Mouse (Mus musculus) megakaryocyte, adult 5-6 weeks (primary cell): ENCODE results near the gene Lpar1. TPM values are rescaled to one million over a fixed set of nuclear protein-coding genes. Genes with fewer than 3 reads are reported as not detected.
A peak's percentile ranks its signal among the peaks of the same experiment; 100 is the strongest.
"Not testable (repeated sequence)": the region's sequence is repeated elsewhere in the genome, so short reads cannot be mapped to it uniquely, and the experiment has no call there.

Source experiments
- ATAC-seq: 2 replicates; pipeline ENCODE4 v1.8.0; 2016; ENCODE audit warnings: mild to moderate bottlenecking, inconsistent platforms; ENCODE audit not compliant: poor library complexity, severe bottlenecking
- total RNA-seq, 2 experiments: library from RNA; stranded (forward) in 1 of 2; stranded (reverse) in 1 of 2; fragments of 153-499, 151-499 nt in 1 of 2; fragments of 221-1000, 200-1000 nt in 1 of 2; gene quantifications; 2 replicates each; pipeline versions ENCODE4 v1.2.3 to v1.2.4; 2015 to 2017

The Lpar1 gene
- total RNA-seq, 2 experiments from 2014 or later: 0.80 TPM; not detected in 1

GRCm38 (mm10) chr4:58546441-58547272 is 7.0 kb downstream of the Lpar1 start:
- ATAC-seq: no peak

GRCm38 (mm10) chr4:58545888-58546432 is 7.7 kb downstream of the Lpar1 start:
- peak; percentile 43; the same call in 1 of the 2 replicates for ATAC-seq

GRCm38 (mm10) chr4:58543171-58543570 is 10.5 kb downstream of the Lpar1 start:
- ATAC-seq: no peak

DNA sequence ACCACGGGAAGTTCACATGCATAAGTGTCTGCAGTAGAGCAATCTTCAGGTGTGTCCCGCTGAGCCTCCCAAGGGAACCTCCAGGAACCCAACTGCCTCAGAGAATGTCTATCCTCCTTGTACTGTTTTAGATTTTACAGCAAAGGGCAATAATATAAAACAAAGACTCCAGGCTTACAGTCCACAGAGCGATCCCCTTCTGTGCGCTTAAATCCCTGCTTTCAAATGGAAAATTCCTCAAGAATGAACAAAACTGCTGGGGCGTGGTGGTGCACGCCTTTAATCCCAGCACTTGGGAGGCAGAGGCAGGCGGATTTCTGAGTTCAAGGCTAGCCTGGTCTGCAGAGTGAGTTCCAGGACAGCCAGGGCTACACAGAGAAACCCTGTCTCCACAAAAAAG is 11.0 kb downstream of the Lpar1 start:
- not testable (repeated sequence) for ATAC-seq

DNA sequence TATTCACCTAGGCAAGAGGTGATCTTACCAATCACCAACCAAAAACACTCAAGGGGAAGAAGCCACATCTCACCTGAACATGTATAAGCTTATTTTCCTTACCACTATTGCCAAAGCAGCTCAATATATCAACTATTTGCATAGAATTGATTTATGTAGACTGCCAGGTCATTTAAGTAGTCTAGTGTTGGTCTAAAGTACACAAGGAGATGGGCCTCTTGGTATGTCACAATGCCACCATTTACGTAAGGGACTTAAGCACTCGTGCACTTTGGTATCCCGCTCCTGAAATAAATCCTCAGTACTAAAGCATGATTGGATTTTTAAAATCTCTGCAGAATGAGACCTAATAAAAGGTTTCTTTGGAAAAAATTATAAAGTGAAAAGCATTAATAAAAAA is 12.9 kb downstream of the Lpar1 start:
- no peak for ATAC-seq

DNA sequence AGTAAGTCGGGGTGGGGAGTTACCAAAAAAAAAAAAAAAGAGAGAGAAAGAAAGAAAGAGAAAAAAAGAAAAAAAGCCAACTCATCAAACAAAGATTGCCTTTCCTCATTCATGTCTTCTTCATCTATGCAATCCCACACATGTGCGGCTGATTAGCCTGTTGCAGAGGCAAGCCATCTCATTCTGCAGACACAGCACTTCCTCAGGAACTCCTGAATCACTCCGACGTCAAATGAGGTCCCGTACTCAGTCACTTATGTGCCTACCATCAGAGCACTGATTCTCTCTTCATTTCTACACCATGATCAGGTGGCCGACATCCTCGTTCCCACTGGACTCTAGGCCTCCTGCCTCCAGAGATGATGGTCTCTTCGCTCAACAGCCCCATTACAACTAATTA is 13.3 kb downstream of the Lpar1 start:
- no peak for ATAC-seq

DNA sequence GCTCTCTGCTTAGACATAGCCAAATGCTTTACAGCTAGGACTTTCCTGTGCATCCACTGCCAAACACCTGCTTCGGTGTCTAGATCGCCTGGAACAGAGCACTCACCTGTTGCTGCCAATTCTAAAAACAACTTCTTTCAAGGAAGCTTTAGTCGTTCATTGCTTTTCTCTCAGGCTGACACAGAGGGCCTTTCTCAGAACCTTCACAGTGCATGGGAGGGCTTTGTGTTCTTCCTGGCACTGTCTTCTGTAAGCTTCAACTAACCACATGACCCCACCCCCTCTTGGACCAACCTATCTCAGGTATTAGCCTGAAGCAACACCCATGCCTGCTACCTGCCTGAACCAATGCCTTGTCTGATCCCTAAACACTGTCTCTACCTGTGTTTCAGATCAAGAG is 15.0 kb downstream of the Lpar1 start:
- ATAC-seq: no peak

DNA sequence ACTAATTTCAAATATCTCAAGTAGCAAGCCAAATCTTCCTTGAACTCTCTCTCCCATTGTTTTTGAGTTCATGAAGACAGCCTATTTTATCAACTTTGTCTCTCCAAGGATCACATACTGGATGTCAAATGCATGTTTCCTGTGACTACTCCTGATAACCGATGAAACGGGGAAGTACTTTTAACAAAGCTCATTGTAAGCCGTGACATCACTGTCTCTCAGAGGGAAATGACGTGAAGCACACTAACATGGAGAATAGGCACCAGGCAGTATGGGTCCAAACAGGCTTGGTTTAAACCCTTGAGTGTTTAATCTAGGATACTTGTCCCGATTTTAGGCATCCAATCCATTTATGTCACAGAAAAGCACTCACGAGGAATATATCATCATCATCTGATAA is 17.9 kb downstream of the Lpar1 start:
- ATAC-seq: no peak

DNA sequence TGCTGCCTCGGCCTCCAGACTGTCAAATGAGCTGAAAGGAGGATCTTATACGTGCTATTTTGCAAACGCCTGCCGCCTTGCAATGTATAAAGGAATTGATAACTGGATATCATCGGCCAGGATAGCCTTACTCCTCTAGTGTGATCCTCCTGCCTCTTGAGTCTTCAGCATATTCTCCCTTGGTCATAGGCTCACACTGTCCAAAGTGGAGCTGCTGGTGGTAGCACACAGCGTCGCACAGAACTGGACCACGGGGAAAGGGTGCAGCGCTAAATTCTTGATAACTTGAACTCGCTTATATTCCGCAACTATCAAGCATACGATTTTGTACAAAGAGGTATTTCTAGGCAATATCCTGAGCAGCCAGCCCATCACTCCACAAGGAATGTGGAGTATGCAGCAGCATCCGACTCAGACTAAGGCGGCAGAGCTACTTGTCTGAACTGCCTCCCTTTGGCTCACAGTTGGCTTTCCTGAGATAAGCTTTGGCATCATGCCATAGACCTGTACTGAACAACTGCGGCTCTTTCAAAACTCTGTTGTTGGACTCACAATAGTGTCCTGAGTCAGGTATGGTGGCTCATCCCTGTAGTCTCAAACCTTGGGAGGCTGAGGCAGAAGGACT is 18.9 kb downstream of the Lpar1 start:
- no peak for ATAC-seq

DNA sequence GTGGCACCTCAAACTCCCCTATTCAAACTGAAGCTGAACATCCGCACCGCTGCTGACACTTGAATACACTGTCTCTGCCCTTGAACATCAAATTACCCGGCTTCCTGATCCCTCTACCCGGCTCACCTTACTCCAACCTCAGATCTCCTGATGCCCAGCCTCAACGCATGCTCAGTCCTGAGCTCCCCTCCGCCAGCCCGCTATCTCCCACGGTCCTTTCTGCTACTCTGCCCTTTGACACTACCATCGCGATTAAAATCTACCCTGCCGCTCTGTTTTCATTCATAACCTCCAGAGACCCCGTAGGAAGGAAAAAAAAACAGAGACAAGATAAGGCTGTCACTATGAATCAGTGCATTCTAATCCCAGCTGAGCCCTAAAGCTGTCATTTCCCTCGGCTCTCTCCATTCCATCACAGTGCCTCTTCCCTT is 19.5 kb downstream of the Lpar1 start:
- ATAC-seq: no peak

DNA sequence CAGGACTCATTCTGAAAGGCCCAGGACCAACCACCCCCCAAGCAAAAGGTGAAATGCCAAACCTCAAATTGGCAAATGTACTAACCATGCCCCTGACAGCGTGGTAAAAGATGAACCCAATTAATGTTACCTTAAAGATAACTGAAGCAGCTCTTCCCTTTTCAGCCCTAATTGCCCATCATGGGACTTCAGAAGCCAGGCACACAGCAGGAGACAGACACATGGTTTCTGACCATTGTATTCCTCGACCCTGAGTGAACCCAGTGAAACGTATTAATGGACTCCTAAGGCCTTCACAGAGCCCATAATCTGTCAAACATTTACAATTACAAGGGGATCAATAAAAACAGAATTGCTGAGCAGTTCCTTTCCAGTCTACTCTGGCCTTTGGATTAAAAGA is 20.2 kb downstream of the Lpar1 start:
- ATAC-seq: no peak

GRCm38 (mm10) chr4:58532326-58532725 is 21.4 kb downstream of the Lpar1 start:
- ATAC-seq: no peak

- no peak for ATAC-seq
Observed at GRCm38 (mm10) chr4:58530706-58531105, 23.0 kb downstream of the Lpar1 start.

GRCm38 (mm10) chr4:58530279-58530678 is 23.4 kb downstream of the Lpar1 start:
- ATAC-seq: no peak

- no peak for ATAC-seq
Observed at GRCm38 (mm10) chr4:58527852-58528251, 25.8 kb downstream of the Lpar1 start.

DNA sequence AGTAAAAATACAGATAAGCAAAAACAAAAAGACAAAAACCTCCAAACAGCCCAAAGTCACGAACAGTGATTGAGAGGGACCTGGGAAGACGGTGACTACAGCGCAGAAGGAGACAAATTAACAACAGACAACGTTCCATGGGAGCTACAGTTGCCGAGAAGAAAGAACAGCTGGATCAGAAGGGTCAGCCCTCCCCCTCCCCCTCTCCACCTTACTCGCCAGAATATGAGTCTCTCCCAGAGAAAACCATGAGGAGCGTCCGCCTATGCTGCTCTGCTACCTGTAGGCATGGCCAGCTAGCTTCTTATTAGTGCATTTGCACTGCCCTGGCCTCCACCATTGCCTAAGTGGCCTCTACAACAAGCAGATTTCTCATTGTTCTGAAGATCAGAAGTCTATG is 32.6 kb downstream of the Lpar1 start:
- no peak for ATAC-seq

- no peak for ATAC-seq
Observed at GRCm38 (mm10) chr4:58520531-58520930, 33.2 kb downstream of the Lpar1 start.

DNA sequence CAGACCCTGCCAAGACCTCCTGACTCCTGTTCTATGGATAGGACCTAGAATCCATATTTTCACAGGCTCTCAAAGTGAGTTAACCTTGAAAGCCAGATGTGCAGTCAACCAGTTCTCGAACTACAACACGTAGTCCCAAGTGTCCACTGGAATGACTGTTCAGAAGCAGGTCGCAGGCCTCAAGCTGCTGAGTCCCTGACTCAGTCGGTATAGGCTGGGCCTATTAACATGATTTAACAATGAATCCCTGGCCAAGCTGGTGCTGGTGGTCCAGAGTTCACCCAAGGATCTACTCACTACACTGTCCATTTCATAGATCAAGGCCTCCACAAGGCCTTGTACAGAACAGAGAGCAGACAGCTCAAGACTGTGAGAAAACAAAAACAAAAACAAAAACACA is 33.8 kb downstream of the Lpar1 start:
- ATAC-seq: no peak

GRCm38 (mm10) chr4:58518215-58518988 is 35.3 kb downstream of the Lpar1 start:
- no peak for ATAC-seq

DNA sequence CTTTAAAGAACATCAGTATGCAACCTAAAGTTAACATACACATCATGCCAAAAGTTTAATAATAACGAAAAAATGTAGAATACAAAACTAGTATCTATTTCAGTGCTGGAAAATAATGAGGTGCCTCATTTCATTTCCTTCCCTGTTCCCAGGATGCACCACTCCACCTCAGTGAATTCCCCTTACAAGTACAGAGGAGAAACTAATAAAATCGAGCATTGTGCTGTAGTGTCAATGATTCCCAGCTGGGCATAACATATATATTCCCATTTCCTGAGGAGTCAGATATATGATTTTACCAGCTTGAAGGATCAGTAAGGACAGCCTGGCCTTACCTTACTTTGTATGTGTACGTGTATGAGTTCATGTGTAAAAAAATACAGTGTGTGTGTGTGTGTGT is 36.9 kb downstream of the Lpar1 start:
- no peak for ATAC-seq

DNA sequence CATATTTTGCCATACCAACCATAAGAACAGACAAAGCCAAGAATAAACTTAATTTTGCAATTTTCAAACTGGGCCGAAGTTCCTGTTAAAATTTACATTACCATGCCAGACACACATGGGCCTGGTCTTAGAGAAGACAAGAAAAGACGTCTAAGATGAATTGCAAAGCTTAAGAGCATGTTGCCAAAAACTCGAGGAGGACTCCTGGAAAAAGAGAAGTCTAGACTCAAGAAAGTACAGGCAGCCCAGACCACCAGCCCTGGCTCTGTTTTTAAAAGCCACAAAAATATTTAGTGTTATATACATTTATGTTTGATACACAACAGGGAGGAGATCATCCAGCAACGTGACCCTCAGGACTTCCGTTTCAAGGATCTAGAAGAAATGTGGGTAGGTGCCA is 37.5 kb downstream of the Lpar1 start:
- no peak for ATAC-seq
